Mouse (Mus musculus) NIH3T3 (cell line): Measurements from ENCODE around the gene Fcrl5.

Experiments used
- DNase-seq: peaks from one replicate; pipeline ENCODE4 v3.0.0-alpha.2; 2012; ENCODE audit warnings: low read depth

Fcrl5 gene

DNA sequence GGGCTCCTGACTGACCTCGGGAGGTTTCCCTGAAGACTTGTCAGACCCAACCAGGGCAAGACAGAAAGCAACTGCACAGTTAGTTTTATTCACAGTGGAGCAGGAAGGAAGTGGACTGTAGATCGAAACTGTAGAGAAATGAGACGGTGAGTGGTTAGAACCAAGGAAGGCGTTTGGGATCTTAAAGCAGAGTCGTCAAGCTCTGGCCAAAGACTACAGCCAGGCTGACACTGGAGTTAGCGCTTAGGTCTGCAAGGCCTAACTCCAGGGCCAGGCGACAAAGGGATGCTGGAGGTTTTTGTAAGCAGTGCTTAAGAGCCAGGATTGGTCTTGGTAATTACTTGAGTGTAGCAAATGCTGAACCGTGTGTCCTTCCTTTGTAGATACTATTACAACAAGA is 93.3 kb downstream of the Fcrl5 start:
- no peak for DNase-seq

GRCm38 (mm10) chr3:87529568-87529967 is 94.0 kb downstream of the Fcrl5 start:
- no peak for DNase-seq

GRCm38 (mm10) chr3:87530234-87530633 is 94.7 kb downstream of the Fcrl5 start:
- DNase-seq = no peak

DNA sequence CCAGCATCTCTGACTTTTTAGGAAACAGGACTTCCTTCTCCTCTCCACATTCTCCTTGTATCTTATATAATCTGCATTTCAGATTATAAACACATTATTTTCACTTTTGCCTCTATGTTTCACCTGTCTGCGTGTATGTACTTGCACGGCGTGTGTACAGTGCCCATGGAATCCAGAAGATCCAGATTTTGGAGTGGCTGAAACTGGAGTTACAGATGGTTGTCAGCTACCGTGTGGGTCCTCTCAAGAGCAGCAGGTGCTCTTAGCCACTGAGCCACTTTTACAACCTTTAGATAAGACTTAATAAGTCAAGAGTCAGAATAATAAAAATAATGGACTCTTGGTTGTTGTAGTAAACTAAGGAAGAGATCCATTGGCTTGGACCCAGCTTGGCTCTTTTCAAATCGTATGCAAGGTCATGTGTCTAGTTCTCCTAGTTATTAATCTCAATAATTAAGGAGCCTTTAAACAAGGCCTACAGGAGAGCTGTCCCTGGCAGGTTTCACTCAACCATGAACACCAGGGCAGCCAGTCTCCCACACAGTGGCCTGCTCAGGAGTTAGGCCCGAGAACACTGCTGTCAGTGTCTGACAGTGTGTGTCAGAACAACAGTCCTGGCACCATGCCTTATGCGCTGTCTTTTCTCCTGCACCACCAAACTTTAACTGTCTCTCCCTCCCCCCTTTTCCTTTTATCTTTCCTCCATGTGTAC is 98.2 kb downstream of the Fcrl5 start:
- DNase-seq = no peak

DNA sequence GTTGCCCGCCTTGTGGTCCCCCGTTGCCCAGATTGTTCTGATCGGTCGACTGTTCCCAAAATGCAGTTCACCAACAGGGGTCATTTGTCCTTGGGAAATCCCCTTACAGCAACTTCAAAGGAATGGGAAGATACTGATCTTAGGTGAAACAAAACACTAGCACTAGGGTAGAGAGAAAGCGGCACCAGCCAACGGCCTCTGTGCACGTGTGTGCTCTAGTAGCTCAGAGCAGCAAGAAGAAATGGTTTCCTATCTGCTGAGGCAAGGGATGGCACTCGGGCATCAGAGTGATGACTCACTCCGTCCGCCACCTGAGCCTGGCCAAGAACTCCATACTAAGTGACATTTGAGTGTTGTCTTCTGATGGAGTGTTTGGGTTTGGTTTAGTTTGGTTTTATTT is 102.5 kb downstream of the Fcrl5 start:
- DNase-seq = no peak

DNA sequence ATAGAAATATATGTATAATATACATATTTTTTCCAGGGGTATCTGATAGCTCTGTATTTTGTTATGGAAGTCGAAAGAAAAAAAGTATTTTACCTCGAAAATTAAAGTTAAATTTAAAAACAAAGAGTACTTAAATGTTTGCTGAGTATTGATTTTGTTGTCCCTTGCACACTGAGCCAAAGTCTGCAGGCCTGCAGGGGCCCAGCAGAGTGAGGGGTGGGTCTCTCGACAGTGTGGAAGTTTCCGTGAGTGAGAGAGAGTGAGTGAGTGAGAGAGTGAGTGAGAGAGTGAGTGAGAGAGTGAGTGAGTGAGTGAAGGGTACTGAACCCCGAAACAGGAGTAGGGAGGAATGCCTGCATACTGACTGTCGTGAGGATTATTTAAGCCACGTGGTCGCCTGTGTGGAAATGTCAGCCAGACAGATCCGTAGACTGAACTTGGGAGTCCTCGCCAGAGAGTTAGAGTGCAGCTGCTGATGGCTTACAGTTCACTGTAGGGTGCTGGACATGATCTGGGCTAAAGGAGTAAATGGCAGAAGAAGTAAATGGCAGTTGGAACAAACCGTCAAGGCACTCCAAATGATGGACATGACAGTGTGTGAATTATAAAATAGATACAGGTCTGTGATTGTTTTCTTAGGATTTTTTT is 104.6 kb downstream of the Fcrl5 start:
- DNase-seq = no peak

- no peak for DNase-seq
Measured at GRCm38 (mm10) chr3:87540714-87541113, 105.1 kb downstream of the Fcrl5 start.

GRCm38 (mm10) chr3:87542481-87543215 is 107.1 kb downstream of the Fcrl5 start:
- no peak for DNase-seq

- no peak for DNase-seq
Measured at GRCm38 (mm10) chr3:87545554-87545953, 110.0 kb downstream of the Fcrl5 start.

DNA sequence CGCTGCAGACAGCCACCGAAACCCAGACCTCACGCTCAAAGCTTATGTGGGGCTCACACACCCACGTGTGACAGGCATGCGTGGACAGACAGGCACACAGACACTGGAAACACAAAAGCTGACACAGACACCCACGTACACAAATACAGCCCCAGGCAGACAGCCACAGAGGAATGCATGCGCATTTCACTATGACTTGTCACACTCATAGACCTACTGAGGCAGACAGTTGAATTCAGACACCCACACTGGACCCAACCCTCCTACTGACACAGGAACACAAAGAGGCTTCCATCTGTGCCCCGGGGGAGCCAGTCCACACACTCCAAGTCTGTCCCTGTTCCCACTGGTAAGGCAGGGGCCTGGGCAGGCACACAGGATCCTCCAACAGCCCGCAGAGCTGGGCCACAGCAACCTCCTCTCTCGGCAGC is 110.7 kb downstream of the Fcrl5 start:
- DNase-seq = no peak

DNA sequence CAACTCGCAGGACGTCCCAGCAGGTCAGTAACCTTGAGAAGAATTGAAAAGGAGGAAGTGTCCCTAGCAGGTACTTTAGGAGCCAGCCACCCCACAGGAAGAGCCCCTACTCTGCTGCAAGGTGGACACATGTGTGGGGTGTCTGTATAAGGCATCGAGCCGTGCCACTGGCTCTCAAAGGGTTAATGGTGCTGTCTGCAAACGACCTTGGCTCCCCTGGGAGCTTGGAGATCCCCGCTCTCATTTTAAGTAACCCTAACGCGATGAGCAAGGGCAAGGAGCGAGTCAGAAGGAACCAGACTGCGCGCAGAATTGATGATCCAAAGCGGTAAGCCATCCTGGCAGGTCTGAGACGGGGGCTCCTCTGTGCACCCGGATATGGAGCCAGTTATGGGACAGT is 114.3 kb downstream of the Fcrl5 start:
- DNase-seq = no peak
